Mouse (Mus musculus): Measurements from ENCODE around the gene Hoxb7. TPM values are rescaled to one million over a fixed set of nuclear protein-coding genes. Genes with fewer than 3 reads are reported as not detected.

Hoxb7 gene
- polyA plus RNA-seq, 1 experiment from 2014 or later = 8.3 TPM

DNA sequence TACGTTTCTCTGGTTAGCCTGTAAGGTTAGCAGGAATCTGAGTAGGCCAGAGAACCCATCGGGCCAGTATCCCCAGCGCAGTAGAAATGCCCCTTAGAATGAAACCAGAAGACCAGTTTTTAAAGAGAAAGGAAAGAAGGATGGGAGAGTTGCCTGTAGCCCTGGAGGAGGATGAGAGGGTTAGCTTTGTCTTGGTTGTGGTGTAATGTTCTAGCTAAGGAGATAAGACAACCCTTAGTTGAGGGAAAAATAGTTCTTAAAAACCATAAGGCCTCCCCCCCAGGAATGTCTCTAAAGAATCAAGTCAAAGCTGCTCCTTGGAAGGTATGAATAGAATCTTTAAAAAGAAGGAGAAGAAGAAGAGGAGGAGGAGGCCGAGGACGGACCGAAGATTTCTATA is 36.3 kb downstream of the Hoxb7 start:
- H3K27ac ChIP-seq (ENCODE audit: low read length) = peak overlapping the region; percentile 98
- peaks cover 5% of the 10 kb centered on the region; the same call in 1 of the 2 replicates for H3K27me3 ChIP-seq (ENCODE audit: control insufficient read depth, insufficient read depth, low read length)
- 0 out of 2 replicates have a peak, but pooled peaks cover 6% of the 10 kb centered on the region for H3K4me1 ChIP-seq (ENCODE audit: control insufficient read depth, insufficient read depth, low read length)
- H3K9me3 ChIP-seq (replicated peaks; ENCODE audit: control insufficient read depth, low read length) = no peaks in the 10 kb centered on the region
- ATAC-seq (ENCODE audit: insufficient read depth, low FRiP score) = no peak
- peak overlapping the region; percentile 65 for H3K4me2 ChIP-seq (ENCODE audit: low read depth, low read length)
- no peaks in the 10 kb centered on the region for H3K36me3 ChIP-seq (ENCODE audit: control insufficient read depth, insufficient read depth, low read length)
- peak overlapping the region; percentile 84 for H3K9ac ChIP-seq (ENCODE audit: low read length)
- H3K4me3 ChIP-seq (replicated peaks; ENCODE audit: low read length) = peak overlapping the region; percentile 63
- WGBS = 20% methylated on average over 6 of the region's 6 CpGs

DNA sequence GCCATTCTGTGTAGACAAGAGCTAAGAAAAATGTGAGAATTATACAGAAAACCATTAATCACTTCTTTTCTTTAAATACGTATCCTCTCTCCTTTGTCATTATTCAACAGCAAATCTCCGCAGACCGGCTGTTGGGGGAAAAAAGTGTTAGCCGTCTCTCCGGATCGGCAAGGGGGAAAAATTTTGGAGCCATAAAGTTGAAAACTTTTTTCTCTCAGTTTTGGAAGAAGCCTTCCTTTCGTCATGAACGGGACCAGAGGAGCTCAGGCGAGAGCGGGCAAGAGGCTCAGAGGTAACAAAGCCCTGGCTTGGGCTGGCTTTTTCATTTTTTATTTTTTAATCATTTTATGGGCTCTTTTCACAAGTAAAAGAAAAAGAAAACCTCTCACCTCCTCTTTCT is 36.7 kb downstream of the Hoxb7 start, which contains the start of gene Hoxb3:
TSS of gene Hoxb3 (plus strand) at position 173 of the 400 bp plus-strand sequence.
- Histone ChIP-seq H3K27me3 (ENCODE audit: control insufficient read depth, insufficient read depth, low read length) (peaks cover 5% of the 10 kb centered on the region; the same call in 1 of the 2 replicates), H3K9me3 (replicated peaks; ENCODE audit: control insufficient read depth, low read length) (no peaks in the 10 kb centered on the region), H3K4me1 (ENCODE audit: control insufficient read depth, insufficient read depth, low read length) (0 out of 2 replicates have a peak, but pooled peaks cover 6% of the 10 kb centered on the region), H3K36me3 (ENCODE audit: control insufficient read depth, insufficient read depth, low read length) (no peaks in the 10 kb centered on the region), H3K27ac (ENCODE audit: low read length) (peak within 1 kb of the TSS; percentile 98), H3K9ac (ENCODE audit: low read length) (peak within 1 kb of the TSS; percentile 84), H3K4me3 (replicated peaks; ENCODE audit: low read length) (peak within 1 kb of the TSS; percentile 63), H3K4me2 (ENCODE audit: low read depth, low read length) (peak within 1 kb of the TSS; percentile 65)
- WGBS = 23% methylated on average over 10 of the region's 10 CpGs
- ATAC-seq (ENCODE audit: insufficient read depth, low FRiP score) = no peak

DNA sequence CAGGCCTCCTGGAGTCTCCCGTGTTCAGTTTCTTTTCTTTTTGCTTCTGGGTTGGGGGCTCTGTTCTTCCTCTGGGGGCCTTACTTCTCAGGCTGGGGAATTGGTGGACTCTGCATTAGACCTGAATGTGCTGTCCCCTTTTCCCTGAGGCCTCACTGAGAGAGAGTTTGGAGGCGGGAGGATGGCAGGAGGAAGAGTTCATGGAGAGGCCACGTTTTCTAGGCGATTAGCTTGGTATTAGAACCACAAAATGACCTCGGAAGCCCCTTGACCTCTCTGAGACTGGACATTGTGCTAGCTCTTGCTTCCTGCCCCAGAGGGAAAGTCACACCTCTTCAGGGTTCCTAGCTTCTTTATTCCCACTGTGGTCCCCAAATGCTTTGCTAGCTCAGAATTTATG is 37.7 kb downstream of the Hoxb7 start:
- Histone ChIP-seq H3K9ac (ENCODE audit: low read length) (peak overlapping the region; percentile 84), H3K36me3 (ENCODE audit: control insufficient read depth, insufficient read depth, low read length) (no peaks in the 10 kb centered on the region), H3K27me3 (ENCODE audit: control insufficient read depth, insufficient read depth, low read length) (peaks cover 5% of the 10 kb centered on the region; the same call in 1 of the 2 replicates), H3K27ac (ENCODE audit: low read length) (peak overlapping the region; percentile 98), H3K4me3 (replicated peaks; ENCODE audit: low read length) (peak overlapping the region; percentile 63), H3K9me3 (replicated peaks; ENCODE audit: control insufficient read depth, low read length) (no peaks in the 10 kb centered on the region), H3K4me1 (ENCODE audit: control insufficient read depth, insufficient read depth, low read length) (peaks cover 8% of the 10 kb centered on the region; the same call in 1 of the 2 replicates), H3K4me2 (ENCODE audit: low read depth, low read length) (peak overlapping the region; percentile 65)
- no peak for ATAC-seq (ENCODE audit: insufficient read depth, low FRiP score)
- 6% methylated on average over 5 of the region's 5 CpGs for WGBS

DNA sequence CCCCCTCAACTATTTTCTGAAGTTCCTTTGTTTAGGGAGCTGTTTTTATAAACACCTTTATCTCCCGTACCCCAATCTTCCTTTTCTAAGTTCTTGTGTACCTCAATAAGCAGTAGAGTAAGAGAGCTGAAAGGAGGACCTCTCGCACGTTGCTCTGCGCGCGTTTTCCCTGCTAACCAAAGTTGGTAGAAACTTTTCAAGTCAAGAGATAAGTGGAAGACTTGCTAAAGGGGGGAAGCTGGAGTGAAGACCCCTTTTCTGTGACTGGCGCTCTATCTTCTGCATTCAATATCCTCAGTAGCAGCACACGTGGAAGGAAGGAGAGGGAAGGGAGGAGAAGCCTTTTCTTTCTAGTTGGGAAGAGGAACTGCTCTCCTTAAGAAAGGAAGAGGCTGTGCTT is 38.5 kb downstream of the Hoxb7 start:
- WGBS = 20% methylated on average over 8 of the region's 8 CpGs
- peak overlapping the region; percentile 98 for H3K27ac ChIP-seq (ENCODE audit: low read length)
- peak overlapping the region; percentile 63 for H3K4me3 ChIP-seq (replicated peaks; ENCODE audit: low read length)
- no peaks in the 10 kb centered on the region for H3K36me3 ChIP-seq (ENCODE audit: control insufficient read depth, insufficient read depth, low read length)
- H3K9ac ChIP-seq (ENCODE audit: low read length) = peak overlapping the region; percentile 84
- peaks cover 10% of the 10 kb centered on the region; the same call in 1 of the 2 replicates for H3K4me1 ChIP-seq (ENCODE audit: control insufficient read depth, insufficient read depth, low read length)
- peaks cover 5% of the 10 kb centered on the region; the same call in 1 of the 2 replicates for H3K27me3 ChIP-seq (ENCODE audit: control insufficient read depth, insufficient read depth, low read length)
- H3K4me2 ChIP-seq (ENCODE audit: low read depth, low read length) = peak overlapping the region; percentile 65
- ATAC-seq (ENCODE audit: insufficient read depth, low FRiP score) = no peak
- H3K9me3 ChIP-seq (replicated peaks; ENCODE audit: control insufficient read depth, low read length) = no peaks in the 10 kb centered on the region

DNA sequence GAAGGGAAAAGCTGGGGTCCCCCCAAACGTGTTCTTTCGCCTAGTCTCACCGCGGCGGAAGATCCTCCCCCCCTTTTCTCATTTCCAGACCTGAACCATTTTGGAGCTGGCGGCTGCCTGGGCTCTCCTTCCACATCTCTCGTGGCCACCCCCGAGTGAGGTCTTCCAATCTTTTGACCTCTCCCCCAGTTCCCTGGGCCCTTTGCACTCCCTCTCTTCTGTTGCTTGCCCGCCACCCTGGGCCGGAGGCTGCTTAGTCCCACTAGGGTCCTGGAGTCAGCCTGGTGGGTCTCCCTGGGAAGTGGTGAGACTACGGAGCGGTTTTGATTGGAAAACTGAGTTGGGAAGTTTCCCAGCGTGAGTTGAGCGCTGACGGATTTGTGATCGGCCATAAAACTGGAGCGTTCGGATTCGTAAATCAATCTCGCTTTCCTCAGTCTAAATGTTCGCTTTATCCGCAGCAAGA is 39.4 kb downstream of the Hoxb7 start:
- Histone ChIP-seq H3K4me1 (ENCODE audit: control insufficient read depth, insufficient read depth, low read length) (peaks cover 17% of the 10 kb centered on the region), H3K9me3 (replicated peaks; ENCODE audit: control insufficient read depth, low read length) (no peaks in the 10 kb centered on the region), H3K27me3 (ENCODE audit: control insufficient read depth, insufficient read depth, low read length) (peaks cover 5% of the 10 kb centered on the region; the same call in 1 of the 2 replicates), H3K4me3 (replicated peaks; ENCODE audit: low read length) (peak overlapping the region; percentile 63), H3K27ac (ENCODE audit: low read length) (peak overlapping the region; percentile 98), H3K36me3 (ENCODE audit: control insufficient read depth, insufficient read depth, low read length) (no peaks in the 10 kb centered on the region), H3K9ac (ENCODE audit: low read length) (peak overlapping the region; percentile 84), H3K4me2 (ENCODE audit: low read depth, low read length) (peak overlapping the region; percentile 65)
- 21% methylated on average over 22 of the region's 22 CpGs for WGBS
- ATAC-seq (ENCODE audit: insufficient read depth, low FRiP score) = no peak

DNA sequence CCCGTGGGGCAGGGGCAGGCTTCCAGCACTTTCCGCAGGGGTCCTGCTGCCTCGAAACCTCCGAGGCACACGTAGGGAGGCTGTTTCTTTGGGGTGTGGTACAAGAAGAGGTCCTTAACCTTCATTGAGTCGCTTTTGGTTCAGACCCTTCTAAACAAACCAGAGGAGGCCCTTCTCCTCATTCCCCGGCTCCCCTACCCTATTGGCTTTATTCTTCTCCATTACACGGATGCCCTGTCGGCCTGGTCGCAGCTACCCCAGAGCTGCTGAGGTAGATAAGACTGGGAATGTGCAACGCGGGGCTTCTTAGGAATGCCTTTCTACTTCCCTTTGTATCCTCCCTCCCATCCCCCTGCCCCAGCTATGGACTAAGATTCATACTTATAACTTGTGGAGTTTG is 40.3 kb downstream of the Hoxb7 start:
- Histone ChIP-seq H3K36me3 (ENCODE audit: control insufficient read depth, insufficient read depth, low read length) (no peaks in the 10 kb centered on the region), H3K4me3 (replicated peaks; ENCODE audit: low read length) (peak overlapping the region; percentile 63), H3K4me1 (ENCODE audit: control insufficient read depth, insufficient read depth, low read length) (peaks cover 21% of the 10 kb centered on the region), H3K27me3 (ENCODE audit: control insufficient read depth, insufficient read depth, low read length) (peaks cover 5% of the 10 kb centered on the region; the same call in 1 of the 2 replicates), H3K4me2 (ENCODE audit: low read depth, low read length) (peak overlapping the region; percentile 65), H3K9ac (ENCODE audit: low read length) (peak overlapping the region; percentile 84), H3K9me3 (replicated peaks; ENCODE audit: control insufficient read depth, low read length) (no peaks in the 10 kb centered on the region), H3K27ac (ENCODE audit: low read length) (peak overlapping the region; percentile 98)
- ATAC-seq (ENCODE audit: insufficient read depth, low FRiP score) = no peak
- WGBS = 12% methylated on average over 12 of the region's 12 CpGs

DNA sequence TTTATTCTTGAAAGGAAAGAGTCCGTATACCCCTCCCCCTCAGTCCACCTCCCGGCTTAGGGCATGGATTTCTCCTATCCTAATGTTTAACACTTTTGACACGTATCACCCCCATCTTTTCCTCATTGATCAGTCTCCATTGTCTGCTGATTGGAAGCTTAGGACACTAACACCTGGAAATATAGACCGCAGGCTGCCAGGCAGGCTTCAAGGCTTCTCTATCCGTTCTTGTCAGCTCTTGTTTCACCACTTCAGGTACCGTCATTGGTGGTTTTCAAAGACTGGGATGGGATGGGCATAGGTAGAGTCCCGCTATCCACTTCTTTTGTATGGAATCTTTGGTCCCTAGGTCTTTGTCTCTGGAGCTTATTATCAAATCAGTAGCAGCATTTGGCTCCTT is 40.7 kb downstream of the Hoxb7 start:
- no peak for ATAC-seq (ENCODE audit: insufficient read depth, low FRiP score)
- H3K4me3 ChIP-seq (replicated peaks; ENCODE audit: low read length) = peak overlapping the region; percentile 63
- WGBS = 22% methylated on average over 7 of the region's 7 CpGs
- H3K36me3 ChIP-seq (ENCODE audit: control insufficient read depth, insufficient read depth, low read length) = no peaks in the 10 kb centered on the region
- peaks cover 5% of the 10 kb centered on the region; the same call in 1 of the 2 replicates for H3K27me3 ChIP-seq (ENCODE audit: control insufficient read depth, insufficient read depth, low read length)
- H3K27ac ChIP-seq (ENCODE audit: low read length) = peak overlapping the region; percentile 98
- peaks cover 25% of the 10 kb centered on the region for H3K4me1 ChIP-seq (ENCODE audit: control insufficient read depth, insufficient read depth, low read length)
- H3K9ac ChIP-seq (ENCODE audit: low read length) = peak overlapping the region; percentile 84
- no peaks in the 10 kb centered on the region for H3K9me3 ChIP-seq (replicated peaks; ENCODE audit: control insufficient read depth, low read length)
- peak overlapping the region; percentile 65 for H3K4me2 ChIP-seq (ENCODE audit: low read depth, low read length)

DNA sequence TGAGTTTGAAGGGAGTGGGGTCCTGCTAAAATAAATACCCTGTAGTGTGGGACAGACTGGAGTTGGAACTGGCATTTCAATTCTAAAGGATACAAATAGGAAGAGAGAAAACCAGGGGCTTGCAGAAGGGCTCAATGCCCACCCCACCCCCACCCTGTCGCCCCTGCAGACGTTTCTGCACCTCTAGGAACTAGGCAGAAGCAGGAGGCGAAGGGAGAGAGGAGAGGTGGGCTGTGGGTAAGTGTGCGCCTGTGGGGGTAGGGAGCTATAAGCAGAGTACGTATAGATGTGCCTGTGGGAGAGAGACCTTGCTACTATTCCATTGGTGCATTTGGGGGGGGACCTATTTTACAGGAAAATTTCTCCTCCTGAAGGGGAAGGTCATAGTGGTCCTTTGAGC is 41.3 kb downstream of the Hoxb7 start:
- peaks cover 5% of the 10 kb centered on the region; the same call in 1 of the 2 replicates for H3K27me3 ChIP-seq (ENCODE audit: control insufficient read depth, insufficient read depth, low read length)
- 14% methylated on average over 5 of the region's 5 CpGs for WGBS
- H3K4me1 ChIP-seq (ENCODE audit: control insufficient read depth, insufficient read depth, low read length) = peaks cover 27% of the 10 kb centered on the region

DNA sequence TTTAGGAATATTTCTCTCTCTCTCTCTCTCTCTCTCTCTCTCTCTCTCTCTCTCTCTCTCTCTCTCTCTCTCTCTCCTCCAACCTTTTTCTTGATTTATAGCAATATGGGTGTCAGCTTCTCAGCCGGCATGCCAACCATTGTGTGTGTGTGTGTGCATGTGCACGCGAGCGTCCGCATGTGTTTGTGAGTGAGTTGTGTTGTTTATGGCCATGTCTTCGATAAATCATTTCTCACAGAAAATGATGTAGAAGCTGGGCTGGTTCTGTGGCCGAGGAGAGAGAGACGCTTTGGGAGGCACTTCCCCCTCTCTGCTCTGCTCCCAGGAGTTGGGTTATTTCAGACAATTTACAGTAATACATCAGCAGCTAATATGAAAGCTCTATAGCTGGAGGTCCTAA is 42.2 kb downstream of the Hoxb7 start:
- Histone ChIP-seq H3K27me3 (ENCODE audit: control insufficient read depth, insufficient read depth, low read length) (peaks cover 5% of the 10 kb centered on the region; the same call in 1 of the 2 replicates), H3K36me3 (ENCODE audit: control insufficient read depth, insufficient read depth, low read length) (no peaks in the 10 kb centered on the region), H3K4me3 (replicated peaks; ENCODE audit: low read length) (peak overlapping the region; percentile 63), H3K9me3 (replicated peaks; ENCODE audit: control insufficient read depth, low read length) (no peaks in the 10 kb centered on the region), H3K27ac (ENCODE audit: low read length) (peak overlapping the region; percentile 98), H3K4me1 (ENCODE audit: control insufficient read depth, insufficient read depth, low read length) (peaks cover 27% of the 10 kb centered on the region), H3K9ac (ENCODE audit: low read length) (peak overlapping the region; percentile 61; the same call in 1 of the 2 replicates), H3K4me2 (ENCODE audit: low read depth, low read length) (peak overlapping the region; percentile 65)
- ATAC-seq (ENCODE audit: insufficient read depth, low FRiP score) = no peak
- 22% methylated on average over 8 of the region's 8 CpGs for WGBS

More for the DNA sequence above, 41.3 kb downstream of the Hoxb7 start:
- no peaks in the 10 kb centered on the region for H3K9me3 ChIP-seq (replicated peaks; ENCODE audit: control insufficient read depth, low read length)
- H3K4me2 ChIP-seq (ENCODE audit: low read depth, low read length) = peak overlapping the region; percentile 65
- no peak for ATAC-seq (ENCODE audit: insufficient read depth, low FRiP score)
- H3K27ac ChIP-seq (ENCODE audit: low read length) = peak overlapping the region; percentile 98
- peak overlapping the region; percentile 84 for H3K9ac ChIP-seq (ENCODE audit: low read length)
- H3K4me3 ChIP-seq (replicated peaks; ENCODE audit: low read length) = peak overlapping the region; percentile 63
- H3K36me3 ChIP-seq (ENCODE audit: control insufficient read depth, insufficient read depth, low read length) = no peaks in the 10 kb centered on the region

All from stomach, embryonic 16.5 days (tissue).